In the genomic region with DNA sequence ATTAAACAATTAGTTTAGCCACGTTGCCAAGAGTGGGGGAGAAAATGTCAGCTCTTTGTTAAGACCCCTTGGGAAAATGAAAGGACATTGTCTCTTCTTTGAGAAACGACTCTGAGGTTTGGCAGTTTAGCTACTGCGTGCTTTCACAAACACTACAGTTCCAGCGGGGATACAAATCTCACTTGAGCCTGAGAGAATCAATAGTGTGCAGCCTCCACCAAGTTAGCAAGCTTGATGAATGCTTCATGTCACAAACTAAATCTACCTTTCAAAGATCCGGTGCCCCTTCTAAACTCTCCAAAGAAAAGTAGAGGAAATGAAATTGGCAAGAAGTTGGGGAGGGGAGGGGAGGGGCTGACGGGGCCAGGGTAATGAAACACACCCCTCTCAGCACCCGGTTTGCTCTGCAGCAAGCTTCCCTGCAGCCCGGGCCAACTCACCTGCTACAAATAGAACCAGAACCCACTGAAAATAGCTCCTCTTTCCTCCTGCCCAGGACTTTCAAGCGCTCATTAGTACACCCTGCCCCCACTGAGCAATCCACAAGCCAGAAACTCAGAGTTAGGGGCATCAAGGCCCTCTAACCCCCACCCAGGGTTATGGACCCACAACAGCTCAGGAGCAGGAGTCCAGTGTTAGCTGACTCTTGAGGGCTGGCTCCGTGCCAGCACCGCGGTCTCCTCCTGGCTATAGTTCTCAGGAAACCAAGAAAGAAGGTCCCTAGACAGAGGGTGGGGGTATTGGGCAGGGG, we compare ENCODE assay signal across 9 mouse cellular contexts. TPM values are rescaled to one million over a fixed set of nuclear protein-coding genes. Genes with fewer than 3 reads are reported as not detected.
DNase-seq lines count a peak whose midpoint lies in the region; ATAC-seq and TF ChIP-seq lines count a peak whose summit lies in the region.
"Had no signal": no experiment of that assay in that cellular context is flagged by ENCODE, and none has a peak within 500 bp of the region (broad histone marks: within the 10 kb centered on the region; RNA-seq: fewer than 3 reads in every experiment).

No protein-coding gene starts in this region.

- DNase-seq in cerebellum, adult 2 months, result peak; percentile 13 to 29
- DNase-seq in cerebellum, adult 9-11 months, result no peak
- peak; percentile 65 for DNase-seq in 416B (ENCODE audit: low read depth)
- peak; percentile 15 for DNase-seq in heart, postnatal 25 days (ENCODE audit: low spot score)
- peak; percentile 70 for DNase-seq in lung, embryonic 14.5 days
- DNase-seq in stomach, postnatal 0 days (ENCODE audit: low spot score), result peak; percentile 51
- no peak for DNase-seq in right cerebral cortex, postnatal 36 days (ENCODE audit: low spot score in 2 of 2)

- H3K9me3 ChIP-seq in forebrain, embryonic 13.5 days (replicated peaks), result no peaks in the 10 kb centered on the region
- H3K9me3 ChIP-seq in lung, embryonic 14.5 days (ENCODE audit: low read depth, low read length), result no peaks in the 10 kb centered on the region
- no peaks in the 10 kb centered on the region for H3K9me3 ChIP-seq in stomach, postnatal 0 days (ENCODE audit: control insufficient read depth, low read length)

- TF ChIP-seq POLR2A in cerebellum, adult 2 months (IDR thresholded peaks at IDR 0.05; ENCODE audit: borderline replicate concordance, insufficient read depth, low read length), result no peak

- no peak for TF ChIP-seq EP300 in stomach, postnatal 0 days (optimal IDR thresholded peaks at IDR 0.05)

- no peaks in the 10 kb centered on the region for H3K27me3 ChIP-seq in cerebellum, adult 2 months (ENCODE audit: control insufficient read depth, insufficient read depth, low read length)
- no peaks in the 10 kb centered on the region for H3K27me3 ChIP-seq in forebrain, embryonic 13.5 days
- H3K27me3 ChIP-seq in lung, embryonic 14.5 days (ENCODE audit: insufficient read depth, low read length), result no peaks in the 10 kb centered on the region
- H3K27me3 ChIP-seq in stomach, postnatal 0 days (ENCODE audit: control insufficient read depth, insufficient read depth, low read length), result no peaks in the 10 kb centered on the region
- H3K27me3 ChIP-seq: CH12.LX had no signal

- no peak overlapping the region for H3K9ac ChIP-seq in forebrain, embryonic 13.5 days
- H3K9ac ChIP-seq in lung, embryonic 14.5 days, result no peak overlapping the region
- H3K9ac ChIP-seq in stomach, postnatal 0 days (ENCODE audit: low read length), result no peak overlapping the region

- H3K4me2 ChIP-seq in forebrain, embryonic 13.5 days, result peak overlapping the region; percentile 38
- peak overlapping the region; percentile 35 for H3K4me2 ChIP-seq in lung, embryonic 14.5 days
- H3K4me2 ChIP-seq in stomach, postnatal 0 days (replicated peaks; ENCODE audit: low read depth), result peak overlapping the region; percentile 8; the same call in 1 of the 2 replicates

- ATAC-seq in forebrain, embryonic 13.5 days, result peak; percentile 36; the same call in 1 of the 2 replicates
- ATAC-seq in lung, embryonic 14.5 days (ENCODE audit: insufficient read depth), result 0 out of 2 replicates have a peak, but pooled peaks have one; percentile 24
- no peak for ATAC-seq in stomach, postnatal 0 days (ENCODE audit: low FRiP score, low TSS enrichment)

- TF ChIP-seq CTCF in cerebellum, adult 2 months (IDR thresholded peaks at IDR 0.05; ENCODE audit: borderline replicate concordance, insufficient read depth, low read depth, low read length), result no peak
- no peak for TF ChIP-seq CTCF in lung, embryonic 14.5 days (IDR thresholded peaks at IDR 0.05; ENCODE audit: low read depth)
- no peak for TF ChIP-seq CTCF in stomach, postnatal 0 days (IDR thresholded peaks at IDR 0.05; ENCODE audit: low read depth)

- H3K4me1 ChIP-seq in cerebellum, adult 2 months (ENCODE audit: control insufficient read depth, insufficient read depth, low read length), result no peaks in the 10 kb centered on the region
- H3K4me1 ChIP-seq in forebrain, embryonic 13.5 days, result peaks cover 18% of the 10 kb centered on the region
- no peaks in the 10 kb centered on the region; the same call in 1 of the 2 replicates for H3K4me1 ChIP-seq in lung, embryonic 14.5 days (ENCODE audit: insufficient read depth)
- peaks cover 7% of the 10 kb centered on the region; the same call in 1 of the 2 replicates for H3K4me1 ChIP-seq in stomach, postnatal 0 days (replicated peaks; ENCODE audit: control insufficient read depth, insufficient read depth)

- intact Hi-C loops in heart, postnatal 25 days (cut with DNase I), result no loop called here

- H3K4me3 ChIP-seq in cerebellum, adult 2 months (replicated peaks; ENCODE audit: insufficient read depth, low read depth, low read length), result no peak overlapping the region
- no peak overlapping the region for H3K4me3 ChIP-seq in forebrain, embryonic 13.5 days
- H3K4me3 ChIP-seq in lung, embryonic 14.5 days (ENCODE audit: low read depth, low read length), result no peak overlapping the region
- H3K4me3 ChIP-seq in stomach, postnatal 0 days (ENCODE audit: low read depth, low read length), result no peak overlapping the region

- no peak overlapping the region for H3K27ac ChIP-seq in cerebellum, adult 2 months (ENCODE audit: insufficient read depth, low read length)
- no peak overlapping the region; the same call in 1 of the 2 replicates for H3K27ac ChIP-seq in forebrain, embryonic 13.5 days
- H3K27ac ChIP-seq in lung, embryonic 14.5 days (ENCODE audit: low read depth), result no peak overlapping the region
- no peak overlapping the region for H3K27ac ChIP-seq in stomach, postnatal 0 days (replicated peaks)

- H3K36me3 ChIP-seq in forebrain, embryonic 13.5 days (ENCODE audit: poor library complexity, severe bottlenecking), result no peaks in the 10 kb centered on the region
- H3K36me3 ChIP-seq in lung, embryonic 14.5 days (ENCODE audit: insufficient read depth), result no peaks in the 10 kb centered on the region
- H3K36me3 ChIP-seq in stomach, postnatal 0 days (ENCODE audit: control insufficient read depth, insufficient read depth, low read length), result no peaks in the 10 kb centered on the region

- WGBS in cerebellum, adult 2 months, result 26% methylated on average over 12 of the region's 12 CpGs
- WGBS in forebrain, embryonic 13.5 days, result 19% methylated on average over 12 of the region's 12 CpGs
- 33% methylated on average over 12 of the region's 12 CpGs for WGBS in lung, embryonic 14.5 days
- 21% methylated on average over 12 of the region's 12 CpGs for WGBS in stomach, postnatal 0 days

RNA-seq across cellular contexts. Expression of a gene that starts 8.2 kb away (rescaled TPM):
- 44.4 and 44.9 TPM in 2 replicates for polyA plus RNA-seq in cerebellum, adult 2 months (2012; rRNA removed)
- polyA plus RNA-seq in forebrain, embryonic 13.5 days (2015; fragmentation: Nextera tagmentation; extraction: Ambion mirVana), result 32.2 and 36.0 TPM in 2 replicates
- 10 to 100 TPM; 49.6 to 50.6 TPM for total RNA-seq in heart, postnatal 25 days (2021)
- polyA plus RNA-seq in lung, embryonic 14.5 days (2014; fragmentation: Nextera tagmentation; extraction: Ambion mirVana), result 29.5 and 32.1 TPM in 2 replicates
- polyA plus RNA-seq in stomach, postnatal 0 days (2015; fragmentation: Nextera tagmentation; extraction: Ambion mirVana), result 11.7 and 13.4 TPM in 2 replicates

RNA-seq across cellular contexts. Expression of a gene that starts 17.0 kb away (rescaled TPM):
- polyA plus RNA-seq in cerebellum, adult 2 months (2012; rRNA removed), result not detected in 2 replicates
- polyA plus RNA-seq in forebrain, embryonic 13.5 days (2015; fragmentation: Nextera tagmentation; extraction: Ambion mirVana), result not detected in 2 replicates
- total RNA-seq in heart, postnatal 25 days (2021), result not detected
- not detected in 2 replicates for polyA plus RNA-seq in lung, embryonic 14.5 days (2014; fragmentation: Nextera tagmentation; extraction: Ambion mirVana)
- polyA plus RNA-seq in stomach, postnatal 0 days (2015; fragmentation: Nextera tagmentation; extraction: Ambion mirVana), result not detected in 2 replicates
- total RNA-seq: CH12.LX had no signal

RNA-seq across cellular contexts. Expression of a gene that starts 34.7 kb away (rescaled TPM):
- polyA plus RNA-seq in cerebellum, adult 2 months (2012; rRNA removed), result 14.8 and 16.7 TPM in 2 replicates
- 25.2 and 27.3 TPM in 2 replicates for polyA plus RNA-seq in forebrain, embryonic 13.5 days (2015; fragmentation: Nextera tagmentation; extraction: Ambion mirVana)
- 10 to 100 TPM; 13.6 to 15.2 TPM for total RNA-seq in heart, postnatal 25 days (2021)
- polyA plus RNA-seq in lung, embryonic 14.5 days (2014; fragmentation: Nextera tagmentation; extraction: Ambion mirVana), result 36.6 and 37.3 TPM in 2 replicates
- 20.2 and 21.4 TPM in 2 replicates for polyA plus RNA-seq in stomach, postnatal 0 days (2015; fragmentation: Nextera tagmentation; extraction: Ambion mirVana)

Comparison
In these comparisons a context has a peak if more than half of its experiments do, and no peak if none do; other contexts are left out.
1. DNase-seq: peak in cerebellum, adult 2 months (2 of 2), 416B (single experiment), heart, postnatal 25 days (single experiment), lung, embryonic 14.5 days (single experiment) and stomach, postnatal 0 days (single experiment); none in cerebellum, adult 9-11 months (single experiment) and right cerebral cortex, postnatal 36 days (0 of 2).
2. RNA of a gene that starts 17.0 kb away (polyA plus RNA-seq): not detected in lung, embryonic 14.5 days; not detected in cerebellum, adult 2 months, not detected in forebrain, embryonic 13.5 days and not detected in stomach, postnatal 0 days; every median in the first group is over 10 times any median in the second.
3. Peak in every context shown above with its lines, with median percentiles within 50 percentile points of each other: H3K4me2 ChIP-seq.